Mouse (Mus musculus): Measurements from ENCODE around the gene Spag5. TPM values are rescaled to one million over a fixed set of nuclear protein-coding genes. Genes with fewer than 3 reads are reported as not detected.
"Not testable (repeated sequence)": the region's sequence is repeated elsewhere in the genome, so short reads cannot be mapped to it uniquely, and the experiment has no call there.

Gene Spag5
- 1 to 10 TPM; 2.8 to 4.3 TPM for polyA plus RNA-seq (2017; shearing (Covaris generic))

- ATAC-seq = peak; percentile 100
Observed at GRCm38 (mm10) chr11:78301357-78302084, at the start of gene Spag5. Spag5 (plus strand) TSS chr11:78301529.

GRCm38 (mm10) chr11:78256618-78257017, 44.7 kb upstream of the Spag5 start:
- no peak for ATAC-seq

GRCm38 (mm10) chr11:78260489-78261258, 40.7 kb upstream of the Spag5 start:
- no peak for ATAC-seq

GRCm38 (mm10) chr11:78261380-78262352, 39.7 kb upstream of the Spag5 start, which contains the start of gene 2610507B11Rik:
2610507B11Rik (plus strand) TSS chr11:78261752.
- ATAC-seq = peak; percentile 89

GRCm38 (mm10) chr11:78262550-78262949, 38.8 kb upstream of the Spag5 start:
- ATAC-seq = peak; percentile 18

- no peak for ATAC-seq
Observed at GRCm38 (mm10) chr11:78265571-78265970, 35.8 kb upstream of the Spag5 start.

GRCm38 (mm10) chr11:78271986-78272385, 29.3 kb upstream of the Spag5 start:
- no peak for ATAC-seq

- ATAC-seq = no peak
Observed at GRCm38 (mm10) chr11:78275596-78275995, 25.7 kb upstream of the Spag5 start.

- not testable (repeated sequence) for ATAC-seq
Observed at GRCm38 (mm10) chr11:78276169-78276568, 25.2 kb upstream of the Spag5 start.

- no peak for ATAC-seq
Observed at GRCm38 (mm10) chr11:78278853-78279252, 22.5 kb upstream of the Spag5 start.

GRCm38 (mm10) chr11:78279586-78279985, 21.7 kb upstream of the Spag5 start:
- no peak for ATAC-seq

GRCm38 (mm10) chr11:78289146-78289763, 12.1 kb upstream of the Spag5 start:
- ATAC-seq = no peak

- ATAC-seq = no peak
Observed at GRCm38 (mm10) chr11:78290654-78291053, 10.7 kb upstream of the Spag5 start, which contains the start of gene BC030499. BC030499 (plus strand) TSS chr11:78290841.

- ATAC-seq = no peak
Observed at GRCm38 (mm10) chr11:78294585-78294984, 6.7 kb upstream of the Spag5 start.

- ATAC-seq = no peak
Observed at GRCm38 (mm10) chr11:78300917-78301316, 412 bp upstream of the Spag5 start.

GRCm38 (mm10) chr11:78305272-78305671, 3.9 kb downstream of the Spag5 start:
- ATAC-seq = no peak

GRCm38 (mm10) chr11:78310861-78311511, 9.7 kb downstream of the Spag5 start:
- ATAC-seq = no peak

- ATAC-seq = no peak
Observed at GRCm38 (mm10) chr11:78313662-78314061, 12.3 kb downstream of the Spag5 start.

- ATAC-seq = no peak
Observed at GRCm38 (mm10) chr11:78318411-78318810, 17.1 kb downstream of the Spag5 start.

- ATAC-seq = peak; percentile 26
Observed at GRCm38 (mm10) chr11:78322076-78322831, 20.9 kb downstream of the Spag5 start.

GRCm38 (mm10) chr11:78322860-78323259, 21.5 kb downstream of the Spag5 start, which contains the start of gene Aldoc:
Aldoc (plus strand) TSS chr11:78322968.
- ATAC-seq = peak; percentile 97

All from CD4-positive, CD25-positive, alpha-beta regulatory T cell, adult 4 months (primary cell).